Mouse (Mus musculus) thymus, adult 2 months (tissue): ENCODE measurements around the gene Set. TPM values are rescaled to one million over a fixed set of nuclear protein-coding genes. Genes with fewer than 3 reads are reported as not detected.

Source experiments
- DNase-seq: peaks from one replicate; pipeline ENCODE4 v3.0.0; 2021
- H3K27ac ChIP-seq: fragments of 200-500 bp; 2 replicates; pipeline ENCODE4 v1.5.1; 2012; ENCODE audit warnings: low read length, control low read depth; ENCODE audit not compliant: control insufficient read depth, insufficient read depth
- H3K27me3 ChIP-seq: fragments of 200-500 bp; 2 replicates; pipeline ENCODE4 v1.6.1; 2012; ENCODE audit warnings: mild to moderate bottlenecking, low read length, moderate library complexity, mixed read lengths; ENCODE audit not compliant: control insufficient read depth, insufficient read depth
- H3K36me3 ChIP-seq: fragments of 200-500 bp; 2 replicates; pipeline ENCODE4 v1.6.1; 2012; ENCODE audit warnings: mild to moderate bottlenecking, low read length, moderate library complexity; ENCODE audit not compliant: control insufficient read depth, insufficient read depth
- H3K4me1 ChIP-seq: fragments of 200-500 bp; replicated peaks from 2 replicates; pipeline ENCODE4 v1.6.1; 2012; ENCODE audit warnings: low read length; ENCODE audit not compliant: control insufficient read depth, insufficient read depth
- H3K4me3 ChIP-seq: fragments of 200-500 bp; 2 replicates; pipeline ENCODE4 v1.5.1; 2012; ENCODE audit warnings: mild to moderate bottlenecking, low read length, control low read depth, moderate library complexity; ENCODE audit not compliant: control insufficient read depth, insufficient read depth
- CTCF ChIP-seq: fragments of 200-500 bp; IDR thresholded peaks from 2 replicates; pipeline ENCODE4 v1.5.1; 2012; ENCODE audit warnings: mild to moderate bottlenecking, control low read depth, low read length, moderate library complexity, borderline replicate concordance; ENCODE audit not compliant: control insufficient read depth, poor library complexity, insufficient read depth; ENCODE audit errors: extremely low read depth
- POLR2A ChIP-seq: fragments of 200-500 bp; IDR thresholded peaks from 2 replicates; pipeline ENCODE4 v1.6.1; 2012; ENCODE audit warnings: mild to moderate bottlenecking, low read length, control low read depth, moderate library complexity; ENCODE audit not compliant: control insufficient read depth, poor library complexity, insufficient read depth; ENCODE audit errors: extremely low read depth
- WGBS: fragments of 180-500 bp; shearing (Covaris S2); methylation state at CpG from one replicate; pipeline ENCODE4 v1.1.7; 2018; 5-methylcytosine and 5-hydroxymethylcytosine counted together
- polyA plus RNA-seq: library from polyadenylated mRNA; depleted of rRNA; stranded (reverse); fragments of >200 nt; gene quantifications from 2 replicates; pipeline ENCODE4 v1.2.3, GENCODE M21; 2012; rRNA removed

Gene Set
- polyA plus RNA-seq, result 71.7 and 103 TPM in 2 replicates

- H3K4me1 ChIP-seq, result peaks cover 6% of the 10 kb centered on the region
- 59% methylated on average over 12 of the region's 12 CpGs for WGBS
- no peaks in the 10 kb centered on the region for H3K36me3 ChIP-seq
- no peak for DNase-seq
- no peak for TF ChIP-seq CTCF
- no peak for TF ChIP-seq POLR2A
- H3K27me3 ChIP-seq, result no peaks in the 10 kb centered on the region
- no peak within 1 kb of the TSS for H3K4me3 ChIP-seq
- no peak within 1 kb of the TSS for H3K27ac ChIP-seq
Observed at GRCm38 (mm10) chr2:30057223-30057904, at the start of gene Set. TSS of gene Set (plus strand) at chr2:30057378.

GRCm38 (mm10) chr2:30009101-30009500 is 48.1 kb upstream of the Set start:
- H3K4me3 ChIP-seq, result no peak overlapping the region
- WGBS, result 97% methylated on average over 1 of the region's 1 CpGs
- no peaks in the 10 kb centered on the region for H3K27me3 ChIP-seq
- DNase-seq, result no peak
- H3K27ac ChIP-seq, result no peak overlapping the region
- peaks cover 87% of the 10 kb centered on the region for H3K36me3 ChIP-seq
- TF ChIP-seq CTCF, result no peak
- no peak for TF ChIP-seq POLR2A
- H3K4me1 ChIP-seq, result no peaks in the 10 kb centered on the region

GRCm38 (mm10) chr2:30010840-30011281 is 46.3 kb upstream of the Set start:
- no peak overlapping the region for H3K4me3 ChIP-seq
- 97% methylated on average over 8 of the region's 8 CpGs for WGBS
- no peaks in the 10 kb centered on the region for H3K4me1 ChIP-seq
- TF ChIP-seq POLR2A (no peak), CTCF (no peak)
- no peak for DNase-seq
- H3K36me3 ChIP-seq, result peaks cover 90% of the 10 kb centered on the region
- no peaks in the 10 kb centered on the region for H3K27me3 ChIP-seq
- no peak overlapping the region for H3K27ac ChIP-seq

GRCm38 (mm10) chr2:30014326-30014966 is 42.7 kb upstream of the Set start:
- H3K4me1 ChIP-seq, result no peaks in the 10 kb centered on the region
- no peak for DNase-seq
- WGBS, result 90% methylated on average over 11 of the region's 11 CpGs

GRCm38 (mm10) chr2:30025454-30025853 is 31.7 kb upstream of the Set start:
- Histone ChIP-seq H3K4me3 (no peak overlapping the region), H3K27ac (no peak overlapping the region), H3K4me1 (no peaks in the 10 kb centered on the region), H3K36me3 (peaks cover 100% of the 10 kb centered on the region), H3K27me3 (no peaks in the 10 kb centered on the region)
- DNase-seq, result no peak
- 97% methylated on average over 4 of the region's 4 CpGs for WGBS
- TF ChIP-seq POLR2A, result no peak
- no peak for TF ChIP-seq CTCF

More at GRCm38 (mm10) chr2:30014326-30014966, 42.7 kb upstream of the Set start:
- Histone ChIP-seq H3K4me3 (no peak overlapping the region), H3K27ac (no peak overlapping the region), H3K27me3 (no peaks in the 10 kb centered on the region), H3K36me3 (peaks cover 92% of the 10 kb centered on the region)
- TF ChIP-seq CTCF (no peak), POLR2A (no peak)

GRCm38 (mm10) chr2:30026997-30027396 is 30.2 kb upstream of the Set start:
- Histone ChIP-seq H3K27me3 (no peaks in the 10 kb centered on the region), H3K4me3 (no peak overlapping the region), H3K36me3 (peaks cover 100% of the 10 kb centered on the region), H3K27ac (no peak overlapping the region), H3K4me1 (no peaks in the 10 kb centered on the region)
- WGBS, result 97% methylated on average over 5 of the region's 5 CpGs
- TF ChIP-seq CTCF, result no peak
- TF ChIP-seq POLR2A, result no peak
- DNase-seq, result no peak

GRCm38 (mm10) chr2:30032244-30032846 is 24.8 kb upstream of the Set start:
- DNase-seq, result peak; percentile 24
- H3K36me3 ChIP-seq, result peaks cover 47% of the 10 kb centered on the region

More at GRCm38 (mm10) chr2:30032244-30032846, 24.8 kb upstream of the Set start:
- no peaks in the 10 kb centered on the region for H3K4me1 ChIP-seq
- H3K27me3 ChIP-seq, result no peaks in the 10 kb centered on the region
- TF ChIP-seq CTCF (no peak), POLR2A (no peak)
- 72% methylated on average over 11 of the region's 11 CpGs for WGBS
- no peak overlapping the region for H3K27ac ChIP-seq
- no peak overlapping the region for H3K4me3 ChIP-seq
